Mouse (Mus musculus) right cerebral cortex, postnatal 4 days (tissue): ENCODE results near the gene Gm1140.
"Not testable (repeated sequence)": the region's sequence is repeated elsewhere in the genome, so short reads cannot be mapped to it uniquely, and the experiment has no call there.

ENCODE experiments used
- DNase-seq: peaks from one replicate; pipeline ENCODE4 v3.0.0-alpha.2; 2022

The Gm1140 gene

GRCm38 (mm10) chrX:67693462-67693861 lies at the start of gene Gm1140:
TSS of gene Gm1140 (minus strand) at chrX:67693562.
- not testable (repeated sequence) for DNase-seq

GRCm38 (mm10) chrX:67695398-67695797 lies 2.0 kb upstream of the Gm1140 start, which contains the start of gene Gm14692:
TSS of gene Gm14692 (plus strand) at chrX:67695698.
- not testable (repeated sequence) for DNase-seq
